Mouse (Mus musculus) heart, adult 2 months (tissue): ENCODE data around the gene Nol9. TPM values are rescaled to one million over a fixed set of nuclear protein-coding genes. Genes with fewer than 3 reads are reported as not detected.

Experiments used
- DNase-seq, 2 experiments: peaks; one replicate each; pipeline ENCODE4 v3.0.0; 2021
- H3K27ac ChIP-seq: fragments of 200-600 bp; 2 replicates; pipeline ENCODE4 v1.8.1; 2022
- H3K27me3 ChIP-seq: fragments of 200-500 bp; 2 replicates; pipeline ENCODE4 v1.6.1; 2012; ENCODE audit warnings: mild to moderate bottlenecking, low read length, inconsistent platforms, mixed read lengths; ENCODE audit not compliant: control insufficient read depth, insufficient read depth
- H3K36me3 ChIP-seq: fragments of 200-500 bp; 2 replicates; pipeline ENCODE4 v1.6.1; 2012; ENCODE audit warnings: low read length, inconsistent platforms; ENCODE audit not compliant: control insufficient read depth, insufficient read depth
- H3K4me1 ChIP-seq: fragments of 200-500 bp; 2 replicates; pipeline ENCODE4 v1.6.1; 2011; ENCODE audit warnings: low read length; ENCODE audit not compliant: control insufficient read depth, insufficient read depth
- H3K4me3 ChIP-seq: fragments of 200-600 bp; 2 replicates; pipeline ENCODE4 v1.8.1; 2022
- H3K79me2 ChIP-seq: fragments of 200-500 bp; replicated peaks from 2 replicates; pipeline ENCODE4 v1.6.1; 2012; ENCODE audit warnings: mild to moderate bottlenecking, inconsistent platforms, low read length, moderate library complexity, mixed read lengths; ENCODE audit not compliant: control insufficient read depth, insufficient read depth
- H3K9ac ChIP-seq: fragments of 200-500 bp; 2 replicates; pipeline ENCODE4 v1.6.1; 2012; ENCODE audit warnings: low read depth, mild to moderate bottlenecking, control low read depth, inconsistent platforms, low read length, mixed read lengths
- CTCF ChIP-seq: fragments of 200-600 bp; IDR thresholded peaks from 2 replicates; pipeline ENCODE4 v1.8.1; 2022; ENCODE audit warnings: antibody characterized with exemption, mild to moderate bottlenecking, moderate library complexity
- EP300 ChIP-seq: fragments of 200-500 bp; IDR thresholded peaks from 2 replicates; pipeline ENCODE4 v1.6.1; 2011; ENCODE audit warnings: low read depth, low read length, control low read depth; ENCODE audit not compliant: insufficient read depth
- POLR2A ChIP-seq: fragments of 200-500 bp; IDR thresholded peaks from 2 replicates; pipeline ENCODE4 v1.6.1; 2011; ENCODE audit warnings: mild to moderate bottlenecking, low read depth, low read length, control low read depth; ENCODE audit not compliant: insufficient read depth
- WGBS: fragments of 180-500 bp; shearing (Covaris S2); methylation state at CpG from one replicate; pipeline ENCODE4 v1.1.7; 2018; 5-methylcytosine and 5-hydroxymethylcytosine counted together
- intact Hi-C: fragments of 180-260 bp; cut with DNase I; formaldehyde crosslinking; loops from one replicate; pipeline ENCODE4 v1.15.1; 2025
- polyA plus RNA-seq: library from polyadenylated mRNA; depleted of rRNA; stranded (reverse); fragments of >200 nt; gene quantifications from 2 replicates; pipeline ENCODE4 v1.2.3, GENCODE M21; 2012; rRNA removed
- total RNA-seq, 2 experiments: library from RNA; stranded (reverse); gene quantifications; 2 replicates each; pipeline ENCODE4 v1.2.3; 2021

Gene Nol9
- total and polyA plus RNA-seq, 3 experiments, result 7.3 to 9.8 (median 9.7) TPM

DNA sequence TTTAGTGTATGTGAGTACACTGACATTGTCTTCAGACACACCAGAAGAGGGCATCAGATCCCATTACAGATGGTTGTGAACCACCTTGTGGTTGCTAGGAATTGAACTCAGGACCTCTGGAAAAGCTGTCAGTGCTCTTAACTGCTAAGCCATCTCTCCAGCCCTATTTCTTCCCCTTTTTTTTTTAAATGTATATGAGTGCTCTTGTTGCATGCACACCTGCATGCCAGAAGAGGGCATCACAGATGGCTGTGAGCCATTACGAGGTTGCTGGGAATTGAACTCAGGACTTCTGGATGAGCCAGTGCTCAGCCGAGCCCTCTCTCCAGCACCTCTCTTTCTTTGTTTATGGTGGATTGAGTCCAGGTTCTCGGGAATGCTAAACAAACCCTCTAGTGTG, 70.4 kb downstream of the Nol9 start:
- no peak overlapping the region for H3K9ac ChIP-seq
- no peaks in the 10 kb centered on the region for H3K79me2 ChIP-seq
- 69% methylated on average over 3 of the region's 3 CpGs for WGBS
- no peak overlapping the region for H3K4me3 ChIP-seq
- no peaks in the 10 kb centered on the region for H3K4me1 ChIP-seq
- intact Hi-C loops, result no loop called here
- no peaks in the 10 kb centered on the region for H3K36me3 ChIP-seq
- TF ChIP-seq CTCF (peak; percentile 28; the same call in 1 of the 2 replicates), POLR2A (no peak), EP300 (no peak)
- H3K27ac ChIP-seq, result no peak overlapping the region
- H3K27me3 ChIP-seq, result no peaks in the 10 kb centered on the region
- no peak for DNase-seq

DNA sequence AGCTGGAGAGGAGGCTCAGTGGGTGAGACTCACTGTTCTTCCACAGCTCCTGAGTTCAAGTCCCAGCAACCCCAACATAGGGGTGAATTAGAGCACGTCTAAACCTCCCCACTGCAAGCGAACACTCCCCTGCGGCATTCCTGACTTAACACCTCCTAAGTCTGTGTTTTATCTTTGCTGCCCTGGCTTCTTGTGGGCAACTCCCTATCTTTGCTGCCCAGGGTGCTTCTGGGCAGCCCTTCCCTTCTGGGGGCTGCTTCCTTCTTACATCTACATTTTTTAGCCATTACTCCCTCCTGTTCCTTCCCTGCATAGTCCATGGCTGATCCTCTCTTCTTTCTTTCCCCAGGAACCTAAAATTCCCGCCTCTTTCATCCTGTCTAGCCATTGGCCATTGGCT, 71.6 kb downstream of the Nol9 start:
- H3K27ac ChIP-seq, result no peak overlapping the region
- H3K9ac ChIP-seq, result no peak overlapping the region
- no peak overlapping the region for H3K4me3 ChIP-seq
- TF ChIP-seq POLR2A, result no peak
- no peak for TF ChIP-seq EP300
- TF ChIP-seq CTCF, result no peak
- intact Hi-C loops, result no loop called here
- H3K79me2 ChIP-seq, result no peaks in the 10 kb centered on the region
- no peaks in the 10 kb centered on the region; the same call in 1 of the 2 replicates for H3K27me3 ChIP-seq
- WGBS, result 82% methylated on average over 4 of the region's 4 CpGs
- H3K36me3 ChIP-seq, result peaks cover 2% of the 10 kb centered on the region; the same call in 1 of the 2 replicates
- DNase-seq, result no peak
- H3K4me1 ChIP-seq, result peaks cover 3% of the 10 kb centered on the region

Other genes with a start within 250 kb of the Nol9 start
- 100 to 1,000 TPM; 208 to 234 TPM for gene Camta1, start 177.4 kb upstream of the Nol9 start, total RNA-seq
- gene Camta1, start 177.4 kb upstream of the Nol9 start, polyA plus RNA-seq, result 39.4 and 75.3 TPM in 2 replicates
- 10 to 100 TPM; 71.0 to 84.3 TPM for gene Dnajc11, start 105.6 kb upstream of the Nol9 start, total RNA-seq
- 55.9 and 66.9 TPM in 2 replicates for gene Dnajc11, start 105.6 kb upstream of the Nol9 start, polyA plus RNA-seq
- gene Thap3, start 50.3 kb upstream of the Nol9 start, total RNA-seq, result 10 to 100 TPM; 12.0 to 13.5 TPM
- 20.8 and 27.6 TPM in 2 replicates for gene Thap3, start 50.3 kb upstream of the Nol9 start, polyA plus RNA-seq
- 1 to 10 TPM; 4.5 to 4.8 TPM for gene Phf13, start 43.1 kb upstream of the Nol9 start, total RNA-seq
- gene Phf13, start 43.1 kb upstream of the Nol9 start, polyA plus RNA-seq, result 3.0 and 3.7 TPM in 2 replicates
- 10 to 100 TPM; 69.9 to 93.5 TPM for gene Klhl21, start 30.5 kb upstream of the Nol9 start, total RNA-seq
- 50.4 and 56.2 TPM in 2 replicates for gene Klhl21, start 30.5 kb upstream of the Nol9 start, polyA plus RNA-seq
- gene Zbtb48, start 11.7 kb upstream of the Nol9 start, total RNA-seq, result 1 to 10 TPM; 4.3 to 5.6 TPM
- 5.0 and 8.8 TPM in 2 replicates for gene Zbtb48, start 11.7 kb upstream of the Nol9 start, polyA plus RNA-seq
- under 1 TPM; 0.08 to 0.11 TPM for gene Tas1r1, start 753 bp upstream of the Nol9 start, total RNA-seq
- 0.08 TPM in 1 of 2 replicates, not detected in the other for gene Tas1r1, start 753 bp upstream of the Nol9 start, polyA plus RNA-seq
- 10 to 100 TPM; 11.5 to 16.7 TPM for gene Plekhg5, start 33.2 kb downstream of the Nol9 start, total RNA-seq
- gene Plekhg5, start 33.2 kb downstream of the Nol9 start, polyA plus RNA-seq, result 20.3 and 20.5 TPM in 2 replicates
- 1 to 10 TPM; 1.4 to 2.4 TPM for gene Tnfrsf25, start 76.6 kb downstream of the Nol9 start, total RNA-seq
- gene Tnfrsf25, start 76.6 kb downstream of the Nol9 start, polyA plus RNA-seq, result 6.1 and 7.4 TPM in 2 replicates
- gene Espn, start 113.0 kb downstream of the Nol9 start, total RNA-seq, result 1 to 10 TPM; 2.4 to 2.5 TPM
- 2.7 and 3.2 TPM in 2 replicates for gene Espn, start 113.0 kb downstream of the Nol9 start, polyA plus RNA-seq
- not detected for gene Hes2, start 119.5 kb downstream of the Nol9 start, total RNA-seq
- not detected in 2 replicates for gene Hes2, start 119.5 kb downstream of the Nol9 start, polyA plus RNA-seq
- 10 to 100 TPM; 58.1 to 64.8 TPM for gene Acot7, start 138.8 kb downstream of the Nol9 start, total RNA-seq
- 51.7 and 65.0 TPM in 2 replicates for gene Acot7, start 138.8 kb downstream of the Nol9 start, polyA plus RNA-seq
- 10 to 100 TPM in 1 of 2 experiments, 1 to 10 TPM in 1; 8.6 to 11.9 TPM for gene Gpr153, start 234.9 kb downstream of the Nol9 start, total RNA-seq
- gene Gpr153, start 234.9 kb downstream of the Nol9 start, polyA plus RNA-seq, result 18.0 and 24.0 TPM in 2 replicates